Mouse (Mus musculus) lung, embryonic 14.5 days (tissue): ENCODE data around the gene Slc38a4. TPM values are rescaled to one million over a fixed set of nuclear protein-coding genes. Genes with fewer than 3 reads are reported as not detected.

ENCODE experiments used
- ATAC-seq: fragments of 200-750 bp; cut with Nextera tagmentation; 2 replicates; pipeline ENCODE4 v1.8.0; 2017; ENCODE audit warnings: mild to moderate bottlenecking, moderate TSS enrichment, moderate library complexity; ENCODE audit not compliant: insufficient read depth
- DNase-seq: peaks from one replicate; pipeline ENCODE4 v3.0.0-alpha.2; 2015
- H3K27ac ChIP-seq: fragments of 300-500 bp; sonication (generic); 2 replicates; pipeline ENCODE4 v1.5.1; 2014; ENCODE audit warnings: low read depth, mild to moderate bottlenecking, moderate library complexity
- H3K27me3 ChIP-seq: fragments of 300-500 bp; sonication (generic); 2 replicates; pipeline ENCODE4 v1.6.1; 2014; ENCODE audit warnings: low read length, control low read depth; ENCODE audit not compliant: insufficient read depth
- H3K36me3 ChIP-seq: fragments of 300-500 bp; sonication (generic); 2 replicates; pipeline ENCODE4 v1.6.1; 2014; ENCODE audit warnings: control low read depth; ENCODE audit not compliant: insufficient read depth
- H3K4me1 ChIP-seq: fragments of 300-500 bp; sonication (generic); 2 replicates; pipeline ENCODE4 v1.6.1; 2014; ENCODE audit warnings: antibody characterized with exemption, control low read depth; ENCODE audit not compliant: insufficient read depth
- H3K4me2 ChIP-seq: fragments of 300-500 bp; sonication (generic); 2 replicates; pipeline ENCODE4 v1.6.1; 2014; ENCODE audit warnings: mild to moderate bottlenecking
- H3K4me3 ChIP-seq: fragments of 300-500 bp; sonication (generic); 2 replicates; pipeline ENCODE4 v1.5.1; 2014; ENCODE audit warnings: low read depth, low read length
- H3K9ac ChIP-seq: fragments of 300-500 bp; sonication (generic); 2 replicates; pipeline ENCODE4 v1.6.1; 2014
- H3K9me3 ChIP-seq: fragments of 300-500 bp; sonication (generic); 2 replicates; pipeline ENCODE4 v1.6.1; 2016; ENCODE audit warnings: low read depth, low read length, control low read depth
- CTCF ChIP-seq: IDR thresholded peaks from 2 replicates; pipeline ENCODE4 v1.5.1; 2016; ENCODE audit warnings: antibody characterized with exemption, low read depth
- WGBS: fragments of 180-500 bp; shearing (Covaris S2); extraction: QIAGEN DNeasy Blood & Tissue Kit; methylation state at CpG from one replicate; pipeline ENCODE4 v1.1.7; 2014; 5-methylcytosine and 5-hydroxymethylcytosine counted together
- polyA plus RNA-seq: library from polyadenylated mRNA; unstranded; fragments of >200 nt; fragmentation: Nextera tagmentation; extraction: Ambion mirVana; gene quantifications from 2 replicates; pipeline ENCODE4 v1.2.1, GENCODE M21; 2014

The Slc38a4 gene
- polyA plus RNA-seq, 1 experiment from 2014 or later = 92.3 TPM

GRCm38 (mm10) chr15:97067340-97068136 lies 11.8 kb upstream of the Slc38a4 start:
- Histone ChIP-seq H3K9ac (no peak overlapping the region), H3K9me3 (no peaks in the 10 kb centered on the region), H3K27ac (no peak overlapping the region; the same call in 1 of the 2 replicates), H3K4me2 (no peak overlapping the region), H3K27me3 (no peaks in the 10 kb centered on the region), H3K4me3 (no peak overlapping the region), H3K36me3 (no peaks in the 10 kb centered on the region), H3K4me1 (peaks cover 5% of the 10 kb centered on the region; the same call in 1 of the 2 replicates)
- WGBS = 26% methylated on average over 8 of the region's 8 CpGs
- peak; percentile 68 for DNase-seq
- peak; percentile 49; the same call in 1 of the 2 replicates for ATAC-seq
- TF ChIP-seq CTCF = no peak

DNA sequence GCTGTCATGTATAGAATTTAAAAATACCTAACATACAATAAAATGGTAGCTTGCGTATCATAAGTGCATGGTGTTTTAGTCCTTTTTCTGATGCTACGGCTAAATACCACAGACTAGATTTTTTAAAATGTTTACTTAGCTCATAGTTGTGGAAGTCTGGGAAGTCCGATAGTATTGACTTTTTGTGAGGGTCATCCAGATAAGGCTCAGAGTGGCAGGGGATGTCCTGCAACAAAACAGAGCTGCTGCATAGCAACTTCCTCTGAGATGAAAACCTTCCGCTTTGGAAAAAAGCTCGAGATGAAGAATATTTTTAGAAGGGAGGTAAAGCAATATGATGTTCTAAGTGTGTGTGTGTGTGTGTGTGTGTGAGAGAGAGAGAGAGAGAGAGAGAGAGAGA lies 11.2 kb upstream of the Slc38a4 start:
- Histone ChIP-seq H3K4me2 (no peak overlapping the region), H3K4me1 (peaks cover 5% of the 10 kb centered on the region; the same call in 1 of the 2 replicates), H3K9ac (no peak overlapping the region), H3K9me3 (no peaks in the 10 kb centered on the region), H3K27me3 (no peaks in the 10 kb centered on the region), H3K27ac (no peak overlapping the region; the same call in 1 of the 2 replicates), H3K4me3 (no peak overlapping the region), H3K36me3 (no peaks in the 10 kb centered on the region)
- no peak for ATAC-seq
- WGBS = 29% methylated on average over 5 of the region's 5 CpGs
- DNase-seq = peak; percentile 45
- TF ChIP-seq CTCF = no peak

GRCm38 (mm10) chr15:97063211-97063610 lies 7.5 kb upstream of the Slc38a4 start:
- no peak for TF ChIP-seq CTCF
- no peak for DNase-seq
- no peaks in the 10 kb centered on the region for H3K27me3 ChIP-seq
- H3K9me3 ChIP-seq = no peaks in the 10 kb centered on the region
- H3K4me2 ChIP-seq = no peak overlapping the region
- H3K4me3 ChIP-seq = no peak overlapping the region
- no peak for ATAC-seq
- 93% methylated on average over 5 of the region's 5 CpGs for WGBS
- H3K36me3 ChIP-seq = no peaks in the 10 kb centered on the region
- H3K4me1 ChIP-seq = peaks cover 14% of the 10 kb centered on the region
- H3K27ac ChIP-seq = no peak overlapping the region
- H3K9ac ChIP-seq = no peak overlapping the region

- no peak overlapping the region for H3K4me3 ChIP-seq
- H3K4me1 ChIP-seq = peaks cover 8% of the 10 kb centered on the region
- no peak overlapping the region for H3K27ac ChIP-seq
- no peaks in the 10 kb centered on the region for H3K9me3 ChIP-seq
- no peaks in the 10 kb centered on the region for H3K27me3 ChIP-seq
- TF ChIP-seq CTCF = no peak
- H3K9ac ChIP-seq = no peak overlapping the region
- 76% methylated on average over 8 of the region's 8 CpGs for WGBS
- H3K4me2 ChIP-seq = no peak overlapping the region
- no peaks in the 10 kb centered on the region for H3K36me3 ChIP-seq
- DNase-seq = no peak
- no peak for ATAC-seq
These were observed 5.2 kb upstream of the Slc38a4 start for GRCm38 (mm10) chr15:97060973-97061372.

GRCm38 (mm10) chr15:97060571-97060970 lies 4.8 kb upstream of the Slc38a4 start:
- ATAC-seq = no peak
- WGBS = 86% methylated on average over 6 of the region's 6 CpGs

DNA sequence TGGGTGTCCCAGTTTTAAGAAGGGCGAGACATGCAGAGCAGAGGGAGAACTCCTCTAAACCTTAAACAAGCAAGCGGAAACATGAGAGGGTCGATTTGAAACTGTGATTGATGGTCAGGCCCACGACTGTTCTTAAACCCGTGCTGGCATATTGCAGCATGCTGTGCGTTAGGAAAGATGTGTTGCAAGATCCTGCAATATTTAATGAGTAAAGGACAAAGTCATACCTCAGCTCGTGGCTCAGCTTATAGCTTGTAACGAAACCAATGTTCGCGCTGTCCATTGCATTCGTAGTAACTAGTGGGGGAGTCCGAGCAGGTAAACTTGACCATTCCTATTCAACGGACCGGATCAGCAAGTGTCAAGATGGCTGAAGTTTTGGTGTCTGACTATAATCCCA lies 4.3 kb upstream of the Slc38a4 start:
- peaks cover 8% of the 10 kb centered on the region; the same call in 1 of the 2 replicates for H3K4me1 ChIP-seq
- H3K9me3 ChIP-seq = peaks cover 4% of the 10 kb centered on the region; the same call in 1 of the 2 replicates
- no peaks in the 10 kb centered on the region for H3K27me3 ChIP-seq
- H3K27ac ChIP-seq = no peak overlapping the region
- H3K36me3 ChIP-seq = no peaks in the 10 kb centered on the region
- TF ChIP-seq CTCF = no peak
- WGBS = 69% methylated on average over 14 of the region's 14 CpGs
- H3K4me2 ChIP-seq = no peak overlapping the region
- H3K9ac ChIP-seq = no peak overlapping the region
- ATAC-seq (no peak), DNase-seq (no peak)
- H3K4me3 ChIP-seq = no peak overlapping the region

More at GRCm38 (mm10) chr15:97060571-97060970, 4.8 kb upstream of the Slc38a4 start:
- no peak for DNase-seq
- Histone ChIP-seq H3K27ac (no peak overlapping the region), H3K36me3 (no peaks in the 10 kb centered on the region), H3K4me2 (no peak overlapping the region), H3K27me3 (no peaks in the 10 kb centered on the region), H3K9ac (no peak overlapping the region), H3K4me3 (no peak overlapping the region), H3K9me3 (no peaks in the 10 kb centered on the region), H3K4me1 (peaks cover 8% of the 10 kb centered on the region)
- TF ChIP-seq CTCF = no peak
